ENCODE assay signal across 11 mouse cellular contexts in the genomic region with DNA sequence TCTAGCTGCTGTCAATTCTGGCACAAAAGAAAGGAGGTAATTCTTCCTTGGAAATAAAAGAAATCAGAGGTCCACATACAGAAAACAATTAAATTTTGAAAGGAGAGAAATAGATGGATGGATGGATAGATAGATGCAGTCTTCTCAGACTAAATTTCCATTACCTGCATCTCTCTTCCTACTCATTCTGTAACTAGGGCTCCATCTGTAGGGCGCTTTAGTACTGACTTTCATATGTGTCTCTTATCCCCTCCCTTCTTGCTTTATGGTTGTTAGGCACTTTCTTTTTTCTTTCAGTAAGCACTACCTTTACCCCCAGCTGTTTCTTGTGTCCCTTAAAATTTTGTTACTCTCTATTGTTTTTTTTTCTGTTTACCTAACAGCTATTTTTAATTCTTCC.
A peak's percentile ranks its signal among the peaks of the same experiment; 100 is the strongest.
DNase-seq lines count a peak whose midpoint lies in the region; ATAC-seq lines count a peak whose summit lies in the region.
"Had no signal": no experiment of that assay in that cellular context is flagged by ENCODE, and none has a peak within 500 bp of the region (broad histone marks: within the 10 kb centered on the region; RNA-seq: fewer than 3 reads in every experiment).

No protein-coding gene starts in this region.

- ATAC-seq in forebrain, embryonic 14.5 days: no peak

- WGBS in forebrain, embryonic 14.5 days: 26% methylated on average over 1 of the region's 1 CpGs
- 27% methylated on average over 1 of the region's 1 CpGs for WGBS in forebrain, embryonic 10.5 days

- no peaks in the 10 kb centered on the region for H3K36me3 ChIP-seq in forebrain, embryonic 14.5 days (ENCODE audit: control insufficient read depth, insufficient read depth, low read length)
- no peaks in the 10 kb centered on the region for H3K36me3 ChIP-seq in forebrain, embryonic 10.5 days (replicated peaks)
- H3K36me3 ChIP-seq: limb, embryonic 15.5 days had no signal

- H3K9ac ChIP-seq in forebrain, embryonic 14.5 days (ENCODE audit: low read length): no peak overlapping the region
- H3K9ac ChIP-seq: limb, embryonic 15.5 days had no signal

- H3K4me2 ChIP-seq in forebrain, embryonic 14.5 days (ENCODE audit: low read length): no peak overlapping the region
- H3K4me2 ChIP-seq: limb, embryonic 15.5 days had no signal

- H3K9me3 ChIP-seq in forebrain, embryonic 14.5 days (replicated peaks; ENCODE audit: control insufficient read depth, low read length): no peaks in the 10 kb centered on the region
- H3K9me3 ChIP-seq in forebrain, embryonic 10.5 days: no peaks in the 10 kb centered on the region
- H3K9me3 ChIP-seq: limb, embryonic 15.5 days had no signal

- H3K27me3 ChIP-seq in forebrain, embryonic 14.5 days (replicated peaks; ENCODE audit: control insufficient read depth, insufficient read depth, low read length): no peaks in the 10 kb centered on the region
- H3K27me3 ChIP-seq in forebrain, embryonic 10.5 days (ENCODE audit: poor library complexity, severe bottlenecking): no peaks in the 10 kb centered on the region
- H3K27me3 ChIP-seq: limb, embryonic 15.5 days had no signal

- no peaks in the 10 kb centered on the region for H3K4me1 ChIP-seq in forebrain, embryonic 14.5 days (ENCODE audit: control insufficient read depth, insufficient read depth, low read length)
- no peaks in the 10 kb centered on the region for H3K4me1 ChIP-seq in forebrain, embryonic 10.5 days
- H3K4me1 ChIP-seq: limb, embryonic 15.5 days had no signal

- no peak overlapping the region for H3K4me3 ChIP-seq in forebrain, embryonic 14.5 days (ENCODE audit: low read depth, low read length)
- no peak overlapping the region for H3K4me3 ChIP-seq in forebrain, embryonic 10.5 days
- H3K4me3 ChIP-seq: limb, embryonic 15.5 days had no signal

- H3K27ac ChIP-seq in forebrain, embryonic 14.5 days (ENCODE audit: low read depth, low read length): no peak overlapping the region
- H3K27ac ChIP-seq in forebrain, embryonic 10.5 days: no peak overlapping the region
- H3K27ac ChIP-seq: limb, embryonic 15.5 days had no signal

- DNase-seq in forebrain, embryonic 14.5 days (ENCODE audit: low spot score): peak; percentile 38
- DNase-seq in forebrain, embryonic 10.5 days (ENCODE audit: extremely low spot score, low spot score): no peak
- DNase-seq in layer of hippocampus, adult 11-12 months (ENCODE audit: low spot score): peak; percentile 14
- DNase-seq in layer of hippocampus, adult 8-10 months (ENCODE audit: low spot score in 2 of 2): no peak
- DNase-seq in 3T3-L1 (ENCODE audit: low read depth, low spot score): peak; percentile 36
- peak; percentile 2 for DNase-seq in NIH3T3 (ENCODE audit: low read depth)
- DNase-seq in lung, postnatal 36 days: no peak
- no peak for DNase-seq in adrenal gland, postnatal 25 days
- DNase-seq: kidney, adult 9 months; lung, adult 2 months had no signal

Comparison
In these comparisons a context has a peak if more than half of its experiments do, and no peak if none do; other contexts are left out.
1. DNase-seq: peak in forebrain, embryonic 14.5 days (single experiment), layer of hippocampus, adult 11-12 months (single experiment), 3T3-L1 (single experiment) and NIH3T3 (single experiment); none in forebrain, embryonic 10.5 days (single experiment), layer of hippocampus, adult 8-10 months (0 of 2), lung, postnatal 36 days (single experiment) and adrenal gland, postnatal 25 days (single experiment).